Mouse (Mus musculus) heart, adult 2 months (tissue): ENCODE measurements around the gene Pwwp2b.

Experiments
- CTCF ChIP-seq: fragments of 200-600 bp; IDR thresholded peaks from 2 replicates; pipeline ENCODE4 v1.8.1; 2022; ENCODE audit warnings: antibody characterized with exemption, mild to moderate bottlenecking, moderate library complexity
- EP300 ChIP-seq: fragments of 200-500 bp; IDR thresholded peaks from 2 replicates; pipeline ENCODE4 v1.6.1; 2011; ENCODE audit warnings: low read depth, low read length, control low read depth; ENCODE audit not compliant: insufficient read depth
- POLR2A ChIP-seq: fragments of 200-500 bp; IDR thresholded peaks from 2 replicates; pipeline ENCODE4 v1.6.1; 2011; ENCODE audit warnings: mild to moderate bottlenecking, low read depth, low read length, control low read depth; ENCODE audit not compliant: insufficient read depth

DNA sequence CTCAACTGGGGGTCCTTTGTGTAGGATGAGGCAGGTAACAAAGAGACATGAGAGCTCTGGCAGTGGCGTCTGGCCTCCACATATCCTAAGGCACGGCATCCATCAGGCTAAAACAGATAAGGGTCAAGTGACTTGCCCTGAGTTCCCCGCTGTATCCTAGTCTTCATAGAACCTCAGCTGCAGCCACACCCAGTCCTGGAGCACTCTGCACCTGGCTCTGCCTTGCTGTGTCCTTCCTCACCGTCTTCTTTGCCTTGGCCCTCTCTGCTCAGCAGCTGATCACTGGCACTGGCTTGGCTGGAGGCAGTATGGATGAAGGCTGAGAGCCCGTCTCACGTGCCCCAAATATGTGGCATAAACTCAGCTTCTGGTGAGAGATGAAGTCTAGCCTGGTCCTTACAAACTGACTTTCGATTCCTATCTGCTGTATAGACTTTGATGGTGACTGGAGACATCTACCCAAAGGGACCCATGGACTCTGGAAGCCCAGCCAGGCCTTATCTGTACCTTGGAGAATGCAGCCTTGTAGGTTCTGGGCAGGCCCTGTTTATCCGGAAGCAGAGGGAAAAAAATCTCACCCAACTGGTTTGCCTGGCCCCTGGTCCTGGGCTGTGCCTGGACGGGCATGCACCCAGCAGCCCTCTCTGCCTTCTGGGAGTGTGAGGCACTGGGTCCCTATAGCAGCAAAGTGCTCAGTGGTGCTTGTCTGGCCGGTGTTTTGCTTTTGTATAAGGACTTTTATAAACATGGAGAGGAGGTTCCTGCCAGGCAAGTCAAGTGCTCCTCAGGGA is 9.7 kb downstream of the Pwwp2b start:
- TF ChIP-seq EP300 = no peak
- TF ChIP-seq POLR2A = no peak
- no peak for TF ChIP-seq CTCF
